Mouse (Mus musculus) liver, adult 2 months (tissue): ENCODE data around the gene Slc4a1ap. TPM values are rescaled to one million over a fixed set of nuclear protein-coding genes. Genes with fewer than 3 reads are reported as not detected.
A peak's percentile ranks its signal among the peaks of the same experiment; 100 is the strongest.

Experiments used
- DNase-seq: peaks from one replicate; pipeline ENCODE4 v3.0.0-alpha.2; 2011; ENCODE audit warnings: low read depth, low spot score; ENCODE audit errors: extremely low read depth
- H3K27ac ChIP-seq: fragments of 200-500 bp; replicated peaks from 2 replicates; pipeline ENCODE4 v1.5.1; 2012; ENCODE audit warnings: low read depth, mild to moderate bottlenecking, control low read depth, inconsistent platforms, low read length; ENCODE audit not compliant: insufficient read depth
- H3K27me3 ChIP-seq: fragments of 200-500 bp; 2 replicates; pipeline ENCODE4 v1.6.1; 2012; ENCODE audit warnings: mild to moderate bottlenecking, moderate library complexity, low read length, inconsistent platforms; ENCODE audit not compliant: control insufficient read depth, insufficient read depth
- H3K36me3 ChIP-seq: fragments of 200-500 bp; 2 replicates; pipeline ENCODE4 v1.6.1; 2012; ENCODE audit warnings: low read length, inconsistent platforms; ENCODE audit not compliant: control insufficient read depth, insufficient read depth
- H3K4me1 ChIP-seq: fragments of 200-500 bp; 2 replicates; pipeline ENCODE4 v1.6.1; 2011; ENCODE audit warnings: low read length; ENCODE audit not compliant: control insufficient read depth, insufficient read depth
- H3K4me3 ChIP-seq: fragments of 200-500 bp; 2 replicates; pipeline ENCODE4 v1.5.1; 2011; ENCODE audit warnings: low read depth, mild to moderate bottlenecking, control low read depth, low read length, moderate library complexity; ENCODE audit not compliant: insufficient read depth
- H3K79me2 ChIP-seq: fragments of 200-500 bp; 2 replicates; pipeline ENCODE4 v1.6.1; 2012; ENCODE audit warnings: inconsistent platforms, mild to moderate bottlenecking, low read length, moderate library complexity; ENCODE audit not compliant: control insufficient read depth, insufficient read depth
- H3K9ac ChIP-seq: fragments of 200-500 bp; 2 replicates; pipeline ENCODE4 v1.6.1; 2012; ENCODE audit warnings: low read depth, mild to moderate bottlenecking, control low read depth, inconsistent platforms, low read length
- CTCF ChIP-seq: fragments of 200-500 bp; IDR thresholded peaks from 2 replicates; pipeline ENCODE4 v1.5.1; 2011; ENCODE audit warnings: low read depth, low read length, control low read depth
- POLR2A ChIP-seq: fragments of 200-500 bp; IDR thresholded peaks from 2 replicates; pipeline ENCODE4 v1.6.1; 2011; ENCODE audit warnings: low read length, control low read depth; ENCODE audit not compliant: insufficient read depth; ENCODE audit errors: extremely low read depth
- WGBS: fragments of 180-500 bp; shearing (Covaris S2); methylation state at CpG from one replicate; pipeline ENCODE4 v1.1.7; 2018; 5-methylcytosine and 5-hydroxymethylcytosine counted together
- polyA plus RNA-seq: library from polyadenylated mRNA; depleted of rRNA; stranded (reverse); fragments of >200 nt; gene quantifications from 2 replicates; pipeline ENCODE4 v1.2.3, GENCODE M21; 2012
- total RNA-seq: library from RNA; depleted of rRNA; stranded (reverse); fragments of >200 nt; gene quantifications from 2 replicates; pipeline ENCODE4 v1.2.3, GENCODE M21; 2014

Gene Slc4a1ap
- total and polyA plus RNA-seq, 2 experiments = 8.1 to 13.2 TPM

DNA sequence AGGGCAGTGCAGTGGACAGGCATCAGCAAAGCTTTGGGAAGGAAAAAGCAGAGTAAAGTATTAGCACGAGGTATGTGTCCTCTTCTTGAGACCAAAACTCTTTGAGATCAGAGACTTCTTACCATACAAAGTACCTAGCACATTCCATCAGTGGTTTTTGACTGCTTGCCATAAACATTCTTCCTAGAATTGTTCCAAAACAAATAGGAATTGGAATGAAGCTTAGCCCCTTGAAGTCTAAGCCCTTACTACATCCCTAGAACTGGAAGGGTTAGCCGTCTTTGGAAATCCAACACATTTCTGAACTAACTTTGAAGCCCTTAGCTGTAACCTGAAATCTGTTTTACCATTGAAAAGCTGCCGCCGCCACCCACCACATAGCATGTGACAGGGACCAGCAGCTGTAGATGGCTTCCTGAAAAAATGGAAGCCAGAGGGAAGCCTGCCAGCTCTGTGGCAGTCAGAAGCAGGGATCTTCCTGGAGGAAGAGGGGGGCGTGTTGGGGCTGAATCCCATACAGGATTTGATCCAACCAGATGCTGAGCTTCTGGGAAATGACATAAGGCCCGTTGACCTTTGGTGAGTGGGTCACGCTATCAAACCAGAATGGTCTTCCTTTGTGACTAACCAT lies 35.4 kb downstream of the Slc4a1ap start:
- Histone ChIP-seq H3K27me3 (no peaks in the 10 kb centered on the region), H3K79me2 (no peaks in the 10 kb centered on the region), H3K4me1 (no peaks in the 10 kb centered on the region), H3K27ac (no peak overlapping the region), H3K36me3 (peaks cover 3% of the 10 kb centered on the region), H3K9ac (no peak overlapping the region), H3K4me3 (no peak overlapping the region)
- no peak for TF ChIP-seq CTCF
- peak; percentile 7 for DNase-seq
- 77% methylated on average over 7 of the region's 7 CpGs for WGBS

DNA sequence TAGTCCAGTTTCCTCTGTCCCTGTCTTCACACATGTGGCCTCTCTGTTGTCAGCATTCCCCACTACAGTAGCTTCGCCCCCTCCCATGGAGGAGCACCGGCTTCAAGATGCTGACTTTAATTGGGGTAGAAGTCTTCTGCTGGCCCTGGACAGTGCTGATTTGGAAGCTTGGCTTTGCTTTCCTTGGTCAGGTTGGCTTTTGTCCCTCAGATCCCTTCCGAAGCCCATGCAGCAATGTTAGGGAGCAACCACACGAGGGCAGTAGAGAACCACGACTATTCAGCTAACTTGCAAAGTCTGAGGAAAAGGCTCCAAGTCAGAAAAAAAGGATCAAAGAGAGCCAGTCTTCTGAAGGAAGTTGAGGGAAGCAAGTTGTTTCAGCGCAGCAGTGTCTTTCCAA lies 36.7 kb downstream of the Slc4a1ap start:
- H3K27ac ChIP-seq = no peak overlapping the region
- H3K36me3 ChIP-seq = no peaks in the 10 kb centered on the region
- H3K4me1 ChIP-seq = no peaks in the 10 kb centered on the region
- TF ChIP-seq POLR2A (no peak), CTCF (peak; percentile 82)
- no peak overlapping the region for H3K9ac ChIP-seq
- no peaks in the 10 kb centered on the region for H3K79me2 ChIP-seq
- H3K4me3 ChIP-seq = no peak overlapping the region
- no peaks in the 10 kb centered on the region for H3K27me3 ChIP-seq
- 12% methylated on average over 6 of the region's 6 CpGs for WGBS
- peak; percentile 51 for DNase-seq

DNA sequence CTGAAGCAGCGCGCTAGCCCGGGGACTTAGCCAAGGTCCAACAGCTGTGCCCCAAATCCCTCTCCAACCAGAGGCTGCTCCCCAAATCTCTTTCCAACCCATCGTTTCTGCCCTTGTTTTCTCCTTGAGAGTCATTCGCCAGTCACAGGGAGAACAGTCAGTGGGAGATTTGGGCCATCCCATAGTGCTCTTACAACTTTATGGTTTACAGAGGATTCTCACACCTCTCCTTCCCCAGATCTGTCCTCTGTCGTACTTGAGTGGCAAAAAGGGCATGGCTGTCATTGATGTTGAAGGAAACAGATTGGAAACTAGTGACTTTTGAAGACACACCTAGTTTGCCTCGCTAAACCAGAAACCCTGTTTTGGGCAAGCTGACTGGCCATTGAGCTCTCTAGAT lies 37.1 kb downstream of the Slc4a1ap start:
- H3K79me2 ChIP-seq = no peaks in the 10 kb centered on the region
- no peak overlapping the region for H3K4me3 ChIP-seq
- WGBS = 61% methylated on average over 7 of the region's 7 CpGs
- TF ChIP-seq CTCF = no peak
- TF ChIP-seq POLR2A = no peak
- no peaks in the 10 kb centered on the region for H3K36me3 ChIP-seq
- H3K27me3 ChIP-seq = no peaks in the 10 kb centered on the region
- no peak overlapping the region for H3K27ac ChIP-seq
- H3K4me1 ChIP-seq = no peaks in the 10 kb centered on the region
- no peak overlapping the region for H3K9ac ChIP-seq
- DNase-seq = no peak

DNA sequence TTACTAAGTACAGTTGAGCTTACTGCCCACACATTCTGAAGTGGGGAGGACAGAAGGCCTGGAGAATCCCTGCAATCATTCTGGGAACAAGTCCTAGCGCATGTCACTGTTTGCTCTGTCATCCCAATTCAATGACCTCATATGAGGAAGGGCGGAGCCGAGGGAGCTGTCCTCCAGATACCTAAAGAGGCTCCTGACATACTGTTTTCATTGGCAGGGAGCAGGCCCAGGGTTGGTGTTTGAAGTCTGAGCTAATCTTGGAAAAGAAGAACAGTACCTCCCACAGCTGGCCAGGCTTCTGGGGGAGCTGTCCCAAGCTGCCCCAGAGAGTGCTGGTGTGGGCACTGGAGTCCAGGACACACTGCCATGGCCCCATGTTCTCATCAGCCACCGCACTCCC lies 38.2 kb downstream of the Slc4a1ap start:
- DNase-seq = no peak
- WGBS = 64% methylated on average over 4 of the region's 4 CpGs

DNA sequence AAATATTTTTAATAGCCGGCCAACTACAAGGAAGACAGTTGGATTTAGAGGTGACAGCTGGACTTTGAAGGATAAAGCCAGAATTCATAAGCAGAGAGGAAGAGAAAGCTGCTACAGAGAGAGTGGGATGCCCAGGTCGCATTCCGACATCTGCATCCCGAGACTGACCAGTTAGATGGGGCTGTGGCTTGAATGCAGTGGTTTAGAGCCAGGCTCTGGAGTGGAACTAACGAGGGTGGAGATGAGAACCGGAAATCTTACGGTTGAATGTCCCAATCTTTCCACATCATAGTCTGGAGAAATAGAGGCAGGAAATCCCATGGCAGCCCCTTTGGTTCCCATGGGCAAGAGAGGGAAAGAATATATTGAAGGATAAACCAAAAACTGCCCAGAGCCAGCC lies 39.2 kb downstream of the Slc4a1ap start:
- Histone ChIP-seq H3K4me3 (no peak overlapping the region), H3K27ac (no peak overlapping the region), H3K9ac (no peak overlapping the region), H3K4me1 (no peaks in the 10 kb centered on the region), H3K79me2 (no peaks in the 10 kb centered on the region), H3K27me3 (no peaks in the 10 kb centered on the region), H3K36me3 (no peaks in the 10 kb centered on the region)
- WGBS = 94% methylated on average over 7 of the region's 7 CpGs
- TF ChIP-seq POLR2A = no peak
- TF ChIP-seq CTCF = no peak
- no peak for DNase-seq

More for the DNA sequence above, 38.2 kb downstream of the Slc4a1ap start:
- TF ChIP-seq POLR2A (no peak), CTCF (no peak)
- H3K36me3 ChIP-seq = no peaks in the 10 kb centered on the region
- H3K79me2 ChIP-seq = no peaks in the 10 kb centered on the region
- no peak overlapping the region for H3K4me3 ChIP-seq
- H3K9ac ChIP-seq = no peak overlapping the region
- no peak overlapping the region for H3K27ac ChIP-seq
- H3K4me1 ChIP-seq = no peaks in the 10 kb centered on the region
- H3K27me3 ChIP-seq = no peaks in the 10 kb centered on the region

DNA sequence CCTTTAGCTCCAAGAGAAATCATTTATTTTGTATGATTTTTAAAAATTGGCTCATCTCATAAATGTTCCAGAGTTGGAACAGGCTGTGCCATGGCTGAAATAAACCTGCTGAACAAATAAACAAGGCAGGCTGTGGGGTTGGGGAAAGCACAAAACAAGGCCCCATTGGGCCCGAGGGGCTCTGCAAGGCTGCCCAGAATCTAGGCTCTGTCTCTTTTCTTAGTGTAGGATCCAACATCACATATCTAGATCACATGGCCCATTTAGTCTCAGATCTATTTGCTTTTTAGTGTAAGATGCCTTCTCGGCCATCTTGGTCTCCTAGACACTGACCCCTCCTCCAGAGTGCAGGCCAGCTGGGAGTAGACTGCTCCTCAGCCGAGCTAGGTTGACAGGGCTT lies 39.7 kb downstream of the Slc4a1ap start:
- DNase-seq = no peak
- no peaks in the 10 kb centered on the region for H3K27me3 ChIP-seq
- H3K4me1 ChIP-seq = no peaks in the 10 kb centered on the region
- TF ChIP-seq POLR2A (no peak), CTCF (no peak)
- WGBS = 79% methylated on average over 3 of the region's 3 CpGs
- no peaks in the 10 kb centered on the region for H3K36me3 ChIP-seq
- no peaks in the 10 kb centered on the region for H3K79me2 ChIP-seq
- no peak overlapping the region for H3K27ac ChIP-seq
- no peak overlapping the region for H3K9ac ChIP-seq
- no peak overlapping the region for H3K4me3 ChIP-seq
